Mouse (Mus musculus): ENCODE measurements at regions not wholly inside any gene's neighbourhood (a gene's known extent, or its start where the extent isn't known, plus 50 kb on each side); places are given as distances from the start of the nearest gene placed in this dataset.
A peak's percentile ranks its signal among the peaks of the same experiment; 100 is the strongest.

GRCm38 (mm10) chr1:154117688-154118373, 83.2 kb upstream of the Zfp648 start:
- peak; percentile 66 to 67 for DNase-seq (ENCODE audit: low spot score in 2 of 2)

- peak; percentile 63 to 71 for DNase-seq (ENCODE audit: low spot score in 2 of 2)
These were observed 82.5 kb upstream of the Zfp648 start for GRCm38 (mm10) chr1:154118374-154119004.

- no peak for DNase-seq (ENCODE audit: low spot score in 2 of 2)
These were observed 81.4 kb upstream of the Zfp648 start for GRCm38 (mm10) chr1:154119611-154120010.

- no peak for DNase-seq (ENCODE audit: low spot score in 2 of 2)
These were observed 80.3 kb upstream of the Zfp648 start for GRCm38 (mm10) chr1:154120693-154121092.

GRCm38 (mm10) chr1:154124981-154125380, 76.0 kb upstream of the Zfp648 start:
- no peak for DNase-seq (ENCODE audit: low spot score in 2 of 2)

- DNase-seq (ENCODE audit: low spot score in 2 of 2) = no peak
These were observed 74.5 kb upstream of the Zfp648 start for GRCm38 (mm10) chr1:154126487-154126886.

GRCm38 (mm10) chr1:154139488-154139887, 61.5 kb upstream of the Zfp648 start:
- DNase-seq (ENCODE audit: low spot score in 2 of 2) = no peak

- DNase-seq (ENCODE audit: low spot score in 2 of 2) = no peak
These were observed 57.3 kb upstream of the Zfp648 start for GRCm38 (mm10) chr1:154143691-154144090.

GRCm38 (mm10) chr1:154147001-154147571, 53.9 kb upstream of the Zfp648 start:
- no peak for DNase-seq (ENCODE audit: low spot score in 2 of 2)

GRCm38 (mm10) chr1:154148948-154149347, 52.0 kb upstream of the Zfp648 start:
- DNase-seq (ENCODE audit: low spot score in 2 of 2) = no peak

GRCm38 (mm10) chr1:154149431-154150143, 51.4 kb upstream of the Zfp648 start:
- no peak for DNase-seq (ENCODE audit: low spot score in 2 of 2)

- peak; percentile 2 to 8 for DNase-seq (ENCODE audit: low spot score in 2 of 2)
These were observed 50.7 kb upstream of the Zfp648 start for GRCm38 (mm10) chr1:154150167-154150851.

All from spleen, postnatal 36 days (tissue).